Mouse (Mus musculus) ovary, adult 18-20 months (tissue): ENCODE results near the gene Olfr141.

Source experiments
- DNase-seq: peaks from one replicate; pipeline ENCODE4 v3.0.0; 2022; ENCODE audit warnings: low spot score, mixed read lengths

Olfr141 gene

GRCm38 (mm10) chr2:86809918-86810317 lies at the start of gene Olfr141:
Olfr141 (minus strand) TSS chr2:86810018.
- no peak for DNase-seq

DNA sequence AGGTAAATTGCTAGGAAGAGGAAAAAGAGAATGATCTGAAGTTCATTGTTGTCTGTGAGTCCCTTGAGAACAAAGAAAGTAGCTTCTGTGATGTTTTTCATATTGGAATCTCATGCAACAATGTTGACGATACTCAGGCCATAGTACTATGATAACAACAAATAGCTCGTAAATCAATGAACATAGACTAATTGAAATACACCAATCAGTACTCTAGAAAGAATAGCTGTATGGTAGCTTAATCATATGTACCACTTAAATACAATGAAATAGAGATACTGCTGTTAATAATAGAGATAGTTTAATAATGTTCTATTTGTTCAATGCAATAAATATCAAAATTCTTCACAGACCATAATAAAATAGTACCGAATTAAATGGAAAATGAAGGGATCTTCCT lies 41.8 kb upstream of the Olfr141 start, which contains the start of gene Olfr1095:
Olfr1095 (minus strand) TSS at position 101 of the 400 bp plus-strand sequence.
- no peak for DNase-seq

GRCm38 (mm10) chr2:86824363-86824762 lies 14.5 kb upstream of the Olfr141 start, which contains the start of gene Olfr1094:
Olfr1094 (plus strand) TSS chr2:86824663.
- DNase-seq, result no peak

- no peak for DNase-seq
These were observed 27.6 kb downstream of the Olfr141 start, which contains the start of gene Olfr1093 for GRCm38 (mm10) chr2:86782179-86782578. Olfr1093 (plus strand) TSS chr2:86782479.

DNA sequence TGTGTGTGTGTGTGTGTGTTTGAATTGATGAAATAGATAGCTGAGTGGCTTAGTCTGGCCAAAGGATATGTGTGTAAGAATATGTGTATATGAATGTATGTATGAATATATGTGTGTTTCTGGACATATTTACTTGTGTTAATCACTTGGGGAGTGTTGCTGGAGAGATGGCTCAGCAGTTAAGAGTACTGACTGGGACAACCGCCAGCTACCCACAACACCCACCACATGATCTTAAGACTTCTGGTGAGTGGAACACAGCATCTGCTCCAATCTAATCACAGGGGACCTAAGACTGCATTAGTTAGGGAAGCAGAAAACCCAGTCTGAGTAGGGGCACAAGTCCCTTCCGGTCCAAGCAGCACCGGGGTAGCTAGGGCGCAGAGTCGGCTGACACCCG lies 48.8 kb downstream of the Olfr141 start:
- no peak for DNase-seq

DNA sequence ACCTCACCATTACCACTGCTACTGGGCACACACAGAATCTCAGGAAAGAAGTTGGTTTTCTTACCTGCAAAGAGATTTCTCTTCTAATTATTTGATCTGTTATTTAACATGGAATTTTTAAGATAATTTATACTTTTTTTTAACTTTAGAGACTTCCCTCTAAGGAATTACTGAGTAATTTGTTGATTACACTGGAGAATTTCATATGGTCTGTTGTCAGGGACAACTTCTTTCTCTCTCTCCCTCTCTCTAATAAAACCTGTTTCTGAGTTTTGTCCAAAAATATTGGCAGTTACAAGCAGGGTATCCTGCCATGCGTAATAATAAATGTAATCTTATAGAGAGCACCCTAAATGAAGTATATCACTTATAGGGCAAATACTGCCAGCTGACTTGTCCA lies 50.9 kb downstream of the Olfr141 start, which contains the start of gene Olfr1090:
Olfr1090 (minus strand) TSS at position 101 of the 400 bp plus-strand sequence.
- DNase-seq, result no peak
